Mouse (Mus musculus) cerebellum, adult 2 months (tissue): ENCODE results near the gene Rundc1. TPM values are rescaled to one million over a fixed set of nuclear protein-coding genes. Genes with fewer than 3 reads are reported as not detected.
"Not testable (repeated sequence)": the region's sequence is repeated elsewhere in the genome, so short reads cannot be mapped to it uniquely, and the experiment has no call there.

Experiments
- DNase-seq, 2 experiments: peaks; one replicate each; pipeline ENCODE4 v3.0.0; 2021
- H3K27ac ChIP-seq: fragments of 200-500 bp; 2 replicates; pipeline ENCODE4 v1.5.1; 2012; ENCODE audit warnings: low read length, control low read depth, inconsistent platforms; ENCODE audit not compliant: insufficient read depth
- H3K27me3 ChIP-seq: fragments of 200-500 bp; 2 replicates; pipeline ENCODE4 v1.6.1; 2012; ENCODE audit warnings: inconsistent platforms, mild to moderate bottlenecking, low read length, moderate library complexity; ENCODE audit not compliant: control insufficient read depth, insufficient read depth
- H3K4me1 ChIP-seq: fragments of 200-500 bp; 2 replicates; pipeline ENCODE4 v1.6.1; 2011; ENCODE audit warnings: low read length; ENCODE audit not compliant: control insufficient read depth, insufficient read depth
- H3K4me3 ChIP-seq: fragments of 200-500 bp; replicated peaks from 2 replicates; pipeline ENCODE3; 2011; ENCODE audit warnings: mild to moderate bottlenecking, low read depth, low read length, control low read depth; ENCODE audit not compliant: insufficient read depth
- CTCF ChIP-seq: fragments of 200-500 bp; IDR thresholded peaks from 2 replicates; pipeline ENCODE4 v1.5.1; 2011; ENCODE audit warnings: low read depth, mild to moderate bottlenecking, control low read depth, low read length, moderate library complexity, borderline replicate concordance; ENCODE audit not compliant: insufficient read depth
- POLR2A ChIP-seq: fragments of 200-500 bp; IDR thresholded peaks from 2 replicates; pipeline ENCODE4 v1.6.1; 2011; ENCODE audit warnings: low read length, control low read depth, borderline replicate concordance; ENCODE audit not compliant: insufficient read depth
- WGBS: fragments of 180-500 bp; shearing (Covaris S2); methylation state at CpG from one replicate; pipeline ENCODE4 v1.1.7; 2018; 5-methylcytosine and 5-hydroxymethylcytosine counted together
- polyA plus RNA-seq: library from polyadenylated mRNA; depleted of rRNA; stranded (reverse); fragments of >200 nt; gene quantifications from 2 replicates; pipeline ENCODE4 v1.2.3, GENCODE M21; 2012

The Rundc1 gene
- polyA plus RNA-seq, 1 experiment = 31.8 TPM

GRCm38 (mm10) chr11:101464211-101465100, 39.6 kb downstream of the Rundc1 start, which contains the start of gene Rnd2:
Gene Rnd2 (plus strand): TSS chr11:101464999.
- 33% methylated on average over 12 of the region's 12 CpGs for WGBS

GRCm38 (mm10) chr11:101465101-101465868, 40.4 kb downstream of the Rundc1 start:
- TF ChIP-seq CTCF = no peak
- TF ChIP-seq POLR2A = no peak
- Histone ChIP-seq H3K27me3 (no peaks in the 10 kb centered on the region), H3K4me1 (no peaks in the 10 kb centered on the region), H3K4me3 (peak overlapping the region; percentile 71), H3K27ac (0 out of 2 replicates have a peak overlapping the region, but pooled peaks have one; percentile 24)
- DNase-seq = peak in 1 of 2 experiments; percentile 33
- WGBS = 3% methylated on average over 51 of the region's 51 CpGs

More at GRCm38 (mm10) chr11:101464211-101465100, 39.6 kb downstream of the Rundc1 start, which contains the start of gene Rnd2:
- TF ChIP-seq POLR2A (no peak), CTCF (no peak)
- Histone ChIP-seq H3K4me3 (peak within 1 kb of the TSS; percentile 71), H3K4me1 (no peaks in the 10 kb centered on the region), H3K27me3 (no peaks in the 10 kb centered on the region), H3K27ac (0 out of 2 replicates have a peak within 1 kb of the TSS, but pooled peaks have one; percentile 24)
- DNase-seq = no peak

- no peaks in the 10 kb centered on the region for H3K4me1 ChIP-seq
- peak; percentile 60 to 66 for DNase-seq
These were observed 41.1 kb downstream of the Rundc1 start, which contains the start of gene Vat1 for GRCm38 (mm10) chr11:101465869-101466551. Gene Vat1 (minus strand): TSS chr11:101466230.

GRCm38 (mm10) chr11:101466552-101466950, 41.7 kb downstream of the Rundc1 start:
- H3K4me3 ChIP-seq, DNase-seq, H3K4me1 ChIP-seq, H3K27me3 ChIP-seq, H3K27ac ChIP-seq: not testable (repeated sequence)
- 44% methylated on average over 5 of the region's 5 CpGs for WGBS

More at GRCm38 (mm10) chr11:101465869-101466551, 41.1 kb downstream of the Rundc1 start, which contains the start of gene Vat1:
- WGBS = 1% methylated on average over 60 of the region's 60 CpGs
- Histone ChIP-seq H3K4me3 (peak within 1 kb of the TSS; percentile 71), H3K27me3 (no peaks in the 10 kb centered on the region), H3K27ac (no peak within 1 kb of the TSS)
- TF ChIP-seq CTCF (no peak), POLR2A (no peak)

GRCm38 (mm10) chr11:101467477-101468262, 42.8 kb downstream of the Rundc1 start:
- Histone ChIP-seq H3K27me3 (no peaks in the 10 kb centered on the region), H3K27ac (no peak overlapping the region), H3K4me1 (no peaks in the 10 kb centered on the region; the same call in 1 of the 2 replicates), H3K4me3 (peak overlapping the region; percentile 84)
- WGBS = under 1% methylated on average over 49 of the region's 54 CpGs
- peak; percentile 62 to 74 for DNase-seq
- 0 out of 2 replicates have a peak, but pooled peaks have one; percentile 20 for TF ChIP-seq CTCF
- no peak for TF ChIP-seq POLR2A

- WGBS = 1% methylated on average over 24 of the region's 31 CpGs
- Histone ChIP-seq H3K27ac (0 out of 2 replicates have a peak overlapping the region, but pooled peaks have one; percentile 11), H3K27me3 (no peaks in the 10 kb centered on the region), H3K4me1 (no peaks in the 10 kb centered on the region; the same call in 1 of the 2 replicates), H3K4me3 (peak overlapping the region; percentile 84)
- peak in 1 of 2 experiments; percentile 54 for DNase-seq
- TF ChIP-seq POLR2A = no peak
- TF ChIP-seq CTCF = no peak
These were observed 43.4 kb downstream of the Rundc1 start for GRCm38 (mm10) chr11:101468263-101468688.

GRCm38 (mm10) chr11:101468731-101469130, 43.8 kb downstream of the Rundc1 start:
- no peaks in the 10 kb centered on the region; the same call in 1 of the 2 replicates for H3K4me1 ChIP-seq

More at GRCm38 (mm10) chr11:101468731-101469130, 43.8 kb downstream of the Rundc1 start:
- H3K27ac ChIP-seq = 0 out of 2 replicates have a peak overlapping the region, but pooled peaks have one; percentile 11
- H3K4me3 ChIP-seq = peak overlapping the region; percentile 84
- H3K27me3 ChIP-seq = no peaks in the 10 kb centered on the region
- DNase-seq = peak in 1 of 2 experiments; percentile 22
- TF ChIP-seq POLR2A (no peak), CTCF (no peak)
- 8% methylated on average over 13 of the region's 13 CpGs for WGBS
